23 mouse cellular contexts compared by ENCODE assay signal in genomic region chr14:29225754-29226365, GRCm38 (mm10).
A peak's percentile ranks its signal among the peaks of the same experiment; 100 is the strongest.
DNase-seq lines count a peak whose midpoint lies in the region; ATAC-seq and TF ChIP-seq lines count a peak whose summit lies in the region.
"Had no signal": no experiment of that assay in that cellular context is flagged by ENCODE, and none has a peak within 500 bp of the region (broad histone marks: within the 10 kb centered on the region; RNA-seq: fewer than 3 reads in every experiment).

No protein-coding gene starts in this region.

- ATAC-seq in forebrain, embryonic 14.5 days, result no peak
- ATAC-seq in forebrain, embryonic 15.5 days (replicated peaks), result no peak
- no peak for ATAC-seq in midbrain, postnatal 0 days (ENCODE audit: low FRiP score)
- ATAC-seq in midbrain, embryonic 16.5 days, result peak; percentile 73; the same call in 1 of the 2 replicates
- ATAC-seq: activated CD4-positive, CD25-positive, alpha-beta regulatory T cell, adult 4 months; CD4-positive, CD25-positive, alpha-beta regulatory T cell, adult 4 months; inflammation-experienced regulatory T-cells, adult 6 months; Patski had no signal

- no peak overlapping the region for H3K4me2 ChIP-seq in forebrain, embryonic 14.5 days (ENCODE audit: low read length)
- no peak overlapping the region for H3K4me2 ChIP-seq in forebrain, embryonic 15.5 days (replicated peaks)
- H3K4me2 ChIP-seq in midbrain, postnatal 0 days (ENCODE audit: low read depth, low read length, poor library complexity, severe bottlenecking), result no peak overlapping the region
- no peak overlapping the region for H3K4me2 ChIP-seq in midbrain, embryonic 16.5 days (ENCODE audit: low read length)
- H3K4me2 ChIP-seq: heart, embryonic 15.5 days; liver, embryonic 13.5 days; lung, embryonic 14.5 days had no signal

- 14% methylated on average over 2 of the region's 2 CpGs for WGBS in forebrain, embryonic 14.5 days
- 15% methylated on average over 2 of the region's 2 CpGs for WGBS in forebrain, embryonic 15.5 days
- WGBS in midbrain, embryonic 10.5 days, result 20% methylated on average over 2 of the region's 2 CpGs
- WGBS in midbrain, postnatal 0 days, result 15% methylated on average over 2 of the region's 2 CpGs
- 16% methylated on average over 2 of the region's 2 CpGs for WGBS in midbrain, embryonic 16.5 days

- no peak for TF ChIP-seq POLR2A in embryonic fibroblast, embryonic 13.5 days (IDR thresholded peaks at IDR 0.05; ENCODE audit: low read depth, low read length)

- H3K27me3 ChIP-seq in forebrain, embryonic 14.5 days (replicated peaks; ENCODE audit: control insufficient read depth, insufficient read depth, low read length), result no peaks in the 10 kb centered on the region
- no peaks in the 10 kb centered on the region for H3K27me3 ChIP-seq in forebrain, embryonic 15.5 days
- no peaks in the 10 kb centered on the region; the same call in 1 of the 2 replicates for H3K27me3 ChIP-seq in midbrain, embryonic 10.5 days (ENCODE audit: low read depth, poor library complexity, severe bottlenecking)
- H3K27me3 ChIP-seq in midbrain, postnatal 0 days (ENCODE audit: insufficient read depth, low read length), result no peaks in the 10 kb centered on the region
- no peaks in the 10 kb centered on the region for H3K27me3 ChIP-seq in midbrain, embryonic 16.5 days (ENCODE audit: control insufficient read depth, insufficient read depth, low read depth, low read length)
- H3K27me3 ChIP-seq: heart, embryonic 15.5 days; liver, embryonic 13.5 days; Patski had no signal

- H3K4me1 ChIP-seq in forebrain, embryonic 14.5 days (ENCODE audit: control insufficient read depth, insufficient read depth, low read length), result peaks cover 8% of the 10 kb centered on the region; the same call in 1 of the 2 replicates
- H3K4me1 ChIP-seq in forebrain, embryonic 15.5 days, result peaks cover 3% of the 10 kb centered on the region; the same call in 1 of the 2 replicates
- H3K4me1 ChIP-seq in midbrain, embryonic 10.5 days, result peaks cover 65% of the 10 kb centered on the region
- H3K4me1 ChIP-seq in midbrain, postnatal 0 days (ENCODE audit: insufficient read depth, low read length), result no peaks in the 10 kb centered on the region; the same call in 1 of the 2 replicates
- H3K4me1 ChIP-seq in embryonic fibroblast, embryonic 13.5 days (ENCODE audit: control insufficient read depth, insufficient read depth, low read length), result 0 out of 2 replicates have a peak, but pooled peaks cover 3% of the 10 kb centered on the region
- H3K4me1 ChIP-seq in midbrain, embryonic 16.5 days (ENCODE audit: control insufficient read depth, insufficient read depth, low read length), result peaks cover 24% of the 10 kb centered on the region
- H3K4me1 ChIP-seq: liver, embryonic 13.5 days had no signal

- peak; percentile 35 for DNase-seq in forebrain, embryonic 14.5 days (ENCODE audit: low spot score)
- DNase-seq in midbrain, embryonic 10.5 days (ENCODE audit: low spot score), result no peak
- DNase-seq in midbrain, postnatal 0 days (ENCODE audit: low spot score), result no peak
- DNase-seq in kidney, postnatal 36 days, result no peak
- DNase-seq: adrenal gland, postnatal 10 days; cerebellum, adult 18-20 months; cerebellum, postnatal 36 days; gastrocnemius, postnatal 10 days; heart, adult 2 months; kidney, adult 2 months; kidney, postnatal 10 days; left cerebral cortex, postnatal 4 days; liver, embryonic 13.5 days; lung, embryonic 14.5 days; lung, postnatal 36 days had no signal

- H3K36me3 ChIP-seq in forebrain, embryonic 14.5 days (ENCODE audit: control insufficient read depth, insufficient read depth, low read length), result no peaks in the 10 kb centered on the region
- no peaks in the 10 kb centered on the region for H3K36me3 ChIP-seq in forebrain, embryonic 15.5 days
- no peaks in the 10 kb centered on the region for H3K36me3 ChIP-seq in midbrain, embryonic 10.5 days
- H3K36me3 ChIP-seq in midbrain, postnatal 0 days (ENCODE audit: insufficient read depth, low read length), result no peaks in the 10 kb centered on the region
- no peaks in the 10 kb centered on the region for H3K36me3 ChIP-seq in midbrain, embryonic 16.5 days (ENCODE audit: control insufficient read depth, insufficient read depth, low read length)
- H3K36me3 ChIP-seq: heart, embryonic 15.5 days; liver, embryonic 13.5 days had no signal

- H3K27ac ChIP-seq in forebrain, embryonic 14.5 days (ENCODE audit: low read depth, low read length), result no peak overlapping the region
- no peak overlapping the region; the same call in 1 of the 2 replicates for H3K27ac ChIP-seq in forebrain, embryonic 15.5 days (replicated peaks)
- peak overlapping the region; percentile 71; the same call in 1 of the 2 replicates for H3K27ac ChIP-seq in midbrain, embryonic 10.5 days (replicated peaks)
- no peak overlapping the region for H3K27ac ChIP-seq in midbrain, postnatal 0 days (ENCODE audit: low read depth, low read length)
- H3K27ac ChIP-seq in embryonic fibroblast, embryonic 13.5 days (ENCODE audit: insufficient read depth, low read length), result peak overlapping the region; percentile 63; the same call in 1 of the 2 replicates
- H3K27ac ChIP-seq in midbrain, embryonic 16.5 days (ENCODE audit: low read length), result no peak overlapping the region
- H3K27ac ChIP-seq: heart, adult 2 months; heart, embryonic 15.5 days; liver, embryonic 13.5 days had no signal

- no peak for TF ChIP-seq CTCF in midbrain, postnatal 0 days (IDR thresholded peaks at IDR 0.05)
- TF ChIP-seq CTCF in embryonic fibroblast, embryonic 13.5 days (IDR thresholded peaks at IDR 0.05; ENCODE audit: borderline replicate concordance, insufficient read depth, low read length), result no peak

- H3K4me3 ChIP-seq in forebrain, embryonic 14.5 days (ENCODE audit: low read depth, low read length), result no peak overlapping the region
- H3K4me3 ChIP-seq in forebrain, embryonic 15.5 days, result no peak overlapping the region
- no peak overlapping the region for H3K4me3 ChIP-seq in midbrain, embryonic 10.5 days
- no peak overlapping the region for H3K4me3 ChIP-seq in midbrain, postnatal 0 days (ENCODE audit: low read depth, low read length)
- H3K4me3 ChIP-seq in embryonic fibroblast, embryonic 13.5 days (ENCODE audit: insufficient read depth, low read length), result no peak overlapping the region
- H3K4me3 ChIP-seq in midbrain, embryonic 16.5 days (ENCODE audit: low read depth, low read length), result no peak overlapping the region
- H3K4me3 ChIP-seq: heart, adult 2 months; heart, embryonic 15.5 days; liver, embryonic 13.5 days had no signal

- no peak overlapping the region for H3K9ac ChIP-seq in forebrain, embryonic 14.5 days (ENCODE audit: low read length)
- no peak overlapping the region for H3K9ac ChIP-seq in forebrain, embryonic 15.5 days (replicated peaks)
- no peak overlapping the region for H3K9ac ChIP-seq in midbrain, postnatal 0 days (replicated peaks; ENCODE audit: low read length, poor library complexity, severe bottlenecking)
- no peak overlapping the region for H3K9ac ChIP-seq in midbrain, embryonic 16.5 days (ENCODE audit: low read depth, low read length)
- H3K9ac ChIP-seq: heart, embryonic 15.5 days; liver, embryonic 13.5 days; lung, embryonic 14.5 days had no signal

- no peaks in the 10 kb centered on the region for H3K9me3 ChIP-seq in forebrain, embryonic 14.5 days (replicated peaks; ENCODE audit: control insufficient read depth, low read length)
- no peaks in the 10 kb centered on the region for H3K9me3 ChIP-seq in forebrain, embryonic 15.5 days
- no peaks in the 10 kb centered on the region for H3K9me3 ChIP-seq in midbrain, embryonic 10.5 days (replicated peaks)
- no peaks in the 10 kb centered on the region for H3K9me3 ChIP-seq in midbrain, postnatal 0 days (ENCODE audit: low read length)
- no peaks in the 10 kb centered on the region for H3K9me3 ChIP-seq in midbrain, embryonic 16.5 days (replicated peaks; ENCODE audit: control insufficient read depth, low read length, poor library complexity, severe bottlenecking)
- H3K9me3 ChIP-seq: heart, embryonic 15.5 days; liver, embryonic 13.5 days had no signal

Comparison
In these comparisons a context has a peak if more than half of its experiments do, and no peak if none do; other contexts are left out.
1. H3K27ac ChIP-seq: peak in midbrain, embryonic 10.5 days (single experiment) and embryonic fibroblast, embryonic 13.5 days (single experiment); none in forebrain, embryonic 14.5 days (single experiment), forebrain, embryonic 15.5 days (single experiment), midbrain, postnatal 0 days (single experiment) and midbrain, embryonic 16.5 days (single experiment).